Mouse (Mus musculus): ENCODE data around the gene Rln3. TPM values are rescaled to one million over a fixed set of nuclear protein-coding genes. Genes with fewer than 3 reads are reported as not detected.

Rln3 gene
- polyA plus RNA-seq, 1 experiment from 2014 or later = not detected

DNA sequence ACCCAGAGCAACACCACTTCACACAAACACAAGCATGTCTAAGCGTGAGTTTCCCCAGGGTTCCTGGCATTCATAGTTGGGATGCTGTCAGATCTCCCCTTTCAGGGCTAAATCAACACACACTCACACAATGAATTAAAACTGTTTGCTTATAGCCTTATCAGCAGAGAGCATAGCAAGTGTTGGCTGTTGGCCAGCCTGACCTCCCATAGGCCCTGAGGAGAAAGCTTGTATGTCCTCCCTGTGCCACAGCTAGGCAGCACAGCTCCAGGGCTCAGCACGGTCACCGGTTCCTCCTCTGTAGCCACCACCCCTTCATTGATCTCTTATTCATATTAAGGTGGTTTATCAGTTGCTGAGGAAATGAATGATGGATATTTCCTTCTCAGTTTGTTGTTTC lies 7.9 kb upstream of the Rln3 start:
- 50% methylated on average over 3 of the region's 3 CpGs for WGBS

DNA sequence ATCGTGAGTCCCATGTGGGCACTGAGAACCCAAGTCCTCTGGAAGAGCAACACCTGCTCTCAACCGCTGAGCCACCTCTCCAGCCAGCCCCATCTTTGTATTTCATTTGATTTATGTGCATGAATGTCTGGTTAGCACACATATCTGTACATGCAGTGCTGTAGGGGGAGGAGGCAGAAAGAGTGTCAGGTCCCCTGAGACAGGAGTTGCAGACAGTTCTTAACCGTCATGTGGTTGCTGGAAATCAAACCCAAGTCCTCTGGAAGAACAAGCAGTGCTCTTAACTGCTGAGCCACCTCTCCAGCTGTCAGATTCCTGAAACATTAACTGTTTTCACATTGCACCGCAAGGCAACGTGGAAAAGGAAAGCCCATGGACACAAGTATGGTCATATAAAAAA lies 3.4 kb upstream of the Rln3 start:
- Histone ChIP-seq H3K36me3 (ENCODE audit: insufficient read depth, low read length) (no peaks in the 10 kb centered on the region), H3K9ac (replicated peaks; ENCODE audit: low read length) (no peak overlapping the region), H3K27me3 (ENCODE audit: insufficient read depth, low read length) (peaks cover 27% of the 10 kb centered on the region), H3K4me3 (ENCODE audit: low read length) (no peak overlapping the region), H3K4me2 (replicated peaks; ENCODE audit: low read depth, low read length) (no peak overlapping the region), H3K27ac (ENCODE audit: low read length) (no peak overlapping the region), H3K9me3 (ENCODE audit: low read length) (no peaks in the 10 kb centered on the region), H3K4me1 (ENCODE audit: insufficient read depth, low read length) (0 out of 2 replicates have a peak, but pooled peaks cover under 1% of the 10 kb centered on the region)
- 51% methylated on average over 5 of the region's 5 CpGs for WGBS
- no peak for ATAC-seq (ENCODE audit: low FRiP score, low TSS enrichment)

More for the DNA sequence above, 7.9 kb upstream of the Rln3 start:
- Histone ChIP-seq H3K4me3 (ENCODE audit: low read length) (no peak overlapping the region), H3K4me1 (ENCODE audit: insufficient read depth, low read length) (no peaks in the 10 kb centered on the region), H3K4me2 (replicated peaks; ENCODE audit: low read depth, low read length) (no peak overlapping the region), H3K27ac (ENCODE audit: low read length) (no peak overlapping the region), H3K36me3 (ENCODE audit: insufficient read depth, low read length) (no peaks in the 10 kb centered on the region), H3K27me3 (ENCODE audit: insufficient read depth, low read length) (no peaks in the 10 kb centered on the region), H3K9ac (replicated peaks; ENCODE audit: low read length) (no peak overlapping the region), H3K9me3 (ENCODE audit: low read length) (no peaks in the 10 kb centered on the region)
- ATAC-seq (ENCODE audit: low FRiP score, low TSS enrichment) = no peak

DNA sequence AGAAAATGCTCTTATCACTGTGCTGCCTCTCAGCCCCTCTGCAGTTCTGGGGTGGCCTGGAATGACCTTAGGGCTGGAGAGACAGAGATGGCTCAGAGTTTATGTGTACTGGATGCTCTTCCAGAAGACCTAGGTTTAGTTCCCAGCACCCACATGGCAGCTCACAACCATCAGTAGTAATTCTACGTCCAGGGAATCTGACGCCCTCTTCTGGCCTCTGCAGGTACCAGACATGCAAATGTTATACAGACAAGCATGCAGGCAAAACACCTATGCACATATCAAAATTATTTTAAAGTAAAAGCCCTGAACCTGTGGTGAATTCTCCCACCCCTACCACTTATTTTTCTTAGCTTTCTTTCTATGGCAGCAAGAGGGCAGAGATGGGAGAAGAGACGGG lies 1.7 kb upstream of the Rln3 start:
- peaks cover 12% of the 10 kb centered on the region for H3K4me1 ChIP-seq (ENCODE audit: insufficient read depth, low read length)
- no peak overlapping the region for H3K4me2 ChIP-seq (replicated peaks; ENCODE audit: low read depth, low read length)
- H3K4me3 ChIP-seq (ENCODE audit: low read length) = no peak overlapping the region
- whole genome bisulfite sequencing = 81% methylated on average over 3 of the region's 3 CpGs
- no peak for ATAC-seq (ENCODE audit: low FRiP score, low TSS enrichment)
- no peaks in the 10 kb centered on the region for H3K9me3 ChIP-seq (ENCODE audit: low read length)
- H3K27ac ChIP-seq (ENCODE audit: low read length) = no peak overlapping the region
- H3K36me3 ChIP-seq (ENCODE audit: insufficient read depth, low read length) = no peaks in the 10 kb centered on the region
- peaks cover 39% of the 10 kb centered on the region for H3K27me3 ChIP-seq (ENCODE audit: insufficient read depth, low read length)
- no peak overlapping the region for H3K9ac ChIP-seq (replicated peaks; ENCODE audit: low read length)

DNA sequence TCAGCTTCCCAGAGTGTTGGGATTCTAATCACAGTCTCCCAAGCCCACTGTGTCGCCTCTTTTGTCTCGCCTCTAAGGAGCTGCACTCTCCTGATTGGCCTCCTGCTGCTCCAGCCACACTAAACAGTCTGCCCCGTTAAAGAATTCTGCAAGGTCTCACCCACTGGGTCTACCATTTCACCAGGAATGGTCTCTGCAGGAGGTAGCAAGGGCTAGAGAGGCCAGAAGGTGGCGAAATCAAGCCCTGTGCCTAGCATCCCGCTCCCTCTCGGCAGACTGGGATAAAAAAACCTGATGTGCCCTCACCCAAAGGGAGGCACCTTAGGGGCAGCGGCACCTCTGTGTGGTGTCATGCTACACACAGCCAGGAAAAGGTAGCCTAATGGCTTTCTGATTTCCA lies 697 bp downstream of the Rln3 start:
- Histone ChIP-seq H3K27ac (ENCODE audit: low read length) (no peak overlapping the region), H3K4me3 (ENCODE audit: low read length) (no peak overlapping the region), H3K4me2 (replicated peaks; ENCODE audit: low read depth, low read length) (peak overlapping the region; percentile 35; the same call in 1 of the 2 replicates), H3K9me3 (ENCODE audit: low read length) (no peaks in the 10 kb centered on the region), H3K36me3 (ENCODE audit: insufficient read depth, low read length) (no peaks in the 10 kb centered on the region), H3K27me3 (ENCODE audit: insufficient read depth, low read length) (peaks cover 39% of the 10 kb centered on the region), H3K9ac (replicated peaks; ENCODE audit: low read length) (no peak overlapping the region), H3K4me1 (ENCODE audit: insufficient read depth, low read length) (peaks cover 12% of the 10 kb centered on the region)
- no peak for ATAC-seq (ENCODE audit: low FRiP score, low TSS enrichment)
- WGBS = 9% methylated on average over 7 of the region's 7 CpGs

DNA sequence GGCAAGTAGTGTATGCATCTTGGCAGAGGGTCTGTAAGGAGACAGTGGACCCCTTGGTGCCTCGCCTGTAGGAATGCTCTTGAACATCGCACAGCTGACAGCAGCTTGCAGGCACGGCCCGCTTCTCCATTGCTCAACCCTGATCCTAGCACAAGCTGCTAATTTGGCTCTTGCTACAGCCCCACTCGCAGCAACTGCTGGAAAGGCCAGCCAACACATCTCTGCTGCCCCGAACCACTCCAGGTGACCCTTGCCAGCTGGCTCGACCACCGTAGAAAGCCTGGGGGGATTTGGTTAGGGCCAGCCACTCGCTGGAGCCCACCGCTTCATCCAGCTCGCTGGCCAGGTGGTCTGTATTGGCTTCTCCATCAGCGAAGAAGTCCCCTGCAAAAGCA lies 1.9 kb downstream of the Rln3 start:
- H3K4me3 ChIP-seq (ENCODE audit: low read length) = no peak overlapping the region
- H3K4me2 ChIP-seq (replicated peaks; ENCODE audit: low read depth, low read length) = peak overlapping the region; percentile 83
- 35% methylated on average over 12 of the region's 12 CpGs for WGBS
- H3K9me3 ChIP-seq (ENCODE audit: low read length) = no peaks in the 10 kb centered on the region
- H3K4me1 ChIP-seq (ENCODE audit: insufficient read depth, low read length) = peaks cover 12% of the 10 kb centered on the region
- H3K9ac ChIP-seq (replicated peaks; ENCODE audit: low read length) = no peak overlapping the region
- peaks cover 39% of the 10 kb centered on the region for H3K27me3 ChIP-seq (ENCODE audit: insufficient read depth, low read length)
- ATAC-seq (ENCODE audit: low FRiP score, low TSS enrichment) = no peak
- H3K27ac ChIP-seq (ENCODE audit: low read length) = no peak overlapping the region
- no peaks in the 10 kb centered on the region for H3K36me3 ChIP-seq (ENCODE audit: insufficient read depth, low read length)

DNA sequence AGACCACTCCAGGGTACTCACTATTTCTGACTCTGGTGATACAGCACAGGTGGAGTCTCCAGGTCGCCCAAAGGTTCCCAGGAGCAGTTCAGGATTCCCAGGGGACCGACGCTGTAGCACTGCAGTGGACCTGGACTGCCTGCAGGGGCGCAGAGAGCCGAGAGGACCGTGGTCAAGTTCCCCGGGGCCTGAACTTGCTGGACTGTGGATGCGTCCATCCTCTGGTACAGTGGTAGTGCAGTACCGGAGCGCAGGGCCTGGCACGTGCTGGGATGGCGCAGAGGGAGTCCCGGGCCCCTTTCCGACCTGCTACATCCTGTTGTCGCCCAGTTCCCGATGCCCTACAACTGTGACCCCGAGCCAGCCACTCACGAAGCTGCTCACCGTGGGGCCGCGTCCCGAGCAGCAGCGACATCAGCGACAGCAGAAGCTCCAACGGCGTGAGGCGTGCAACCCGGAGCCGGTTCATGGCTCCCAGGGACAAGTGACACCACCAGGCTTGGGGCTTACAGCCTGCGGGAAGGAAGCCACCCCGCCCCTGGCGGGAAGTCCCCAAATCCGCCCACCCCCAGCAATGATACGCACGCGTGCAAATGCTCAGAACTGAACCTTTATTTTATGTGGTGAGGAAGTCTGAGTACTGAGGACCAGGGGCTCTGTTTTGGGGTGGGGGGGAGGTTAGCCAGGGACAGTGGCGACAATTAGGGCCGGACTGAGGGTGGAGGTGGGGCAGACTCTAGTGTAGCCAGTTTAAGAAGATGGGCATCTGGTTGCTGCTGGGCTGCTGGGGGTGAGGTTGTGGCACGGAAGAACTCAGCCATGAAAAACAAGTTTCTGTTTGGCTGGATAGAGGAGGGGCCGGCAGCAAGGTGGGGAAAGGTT lies 2.5 kb downstream of the Rln3 start, which contains the start of gene Il27ra:
Gene Il27ra, minus strand, starts transcription at position 524 of the 882 bp plus-strand sequence.
- H3K36me3 ChIP-seq (ENCODE audit: insufficient read depth, low read length) = no peaks in the 10 kb centered on the region
- 3% methylated on average over 40 of the region's 40 CpGs for WGBS
- peak within 1 kb of the TSS; percentile 62 for H3K9ac ChIP-seq (replicated peaks; ENCODE audit: low read length)
- peak within 1 kb of the TSS; percentile 50 for H3K4me3 ChIP-seq (ENCODE audit: low read length)
- ATAC-seq (ENCODE audit: low FRiP score, low TSS enrichment) = peak; percentile 86
- H3K4me1 ChIP-seq (ENCODE audit: insufficient read depth, low read length) = peaks cover 12% of the 10 kb centered on the region
- peaks cover 39% of the 10 kb centered on the region for H3K27me3 ChIP-seq (ENCODE audit: insufficient read depth, low read length)
- peak within 1 kb of the TSS; percentile 83 for H3K4me2 ChIP-seq (replicated peaks; ENCODE audit: low read depth, low read length)
- H3K9me3 ChIP-seq (ENCODE audit: low read length) = no peaks in the 10 kb centered on the region
- H3K27ac ChIP-seq (ENCODE audit: low read length) = no peak within 1 kb of the TSS

DNA sequence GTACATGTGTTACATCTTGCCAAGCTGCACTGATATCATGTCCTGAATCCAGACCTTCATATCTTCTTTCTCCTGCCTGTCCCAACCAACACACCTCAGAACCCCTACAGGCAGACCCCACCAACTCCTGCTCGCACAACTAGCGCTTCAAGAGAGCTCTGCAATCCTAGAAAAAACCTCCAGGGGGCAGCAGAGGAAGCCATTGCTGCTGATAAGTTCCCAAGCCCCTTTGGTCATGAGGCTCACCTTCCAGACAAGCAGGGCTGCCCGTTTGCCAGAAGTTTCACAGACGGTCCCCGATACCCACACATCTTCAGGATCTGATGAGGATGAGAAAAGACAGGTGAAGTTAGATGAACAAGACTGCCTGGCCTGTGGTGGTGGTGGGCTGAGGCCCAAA lies 5.8 kb downstream of the Rln3 start:
- ATAC-seq (ENCODE audit: low FRiP score, low TSS enrichment) = no peak
- Histone ChIP-seq H3K27me3 (ENCODE audit: insufficient read depth, low read length) (peaks cover 20% of the 10 kb centered on the region), H3K4me1 (ENCODE audit: insufficient read depth, low read length) (peaks cover 12% of the 10 kb centered on the region), H3K4me3 (ENCODE audit: low read length) (no peak overlapping the region), H3K9ac (replicated peaks; ENCODE audit: low read length) (no peak overlapping the region), H3K9me3 (ENCODE audit: low read length) (no peaks in the 10 kb centered on the region), H3K4me2 (replicated peaks; ENCODE audit: low read depth, low read length) (no peak overlapping the region), H3K36me3 (ENCODE audit: insufficient read depth, low read length) (no peaks in the 10 kb centered on the region), H3K27ac (ENCODE audit: low read length) (no peak overlapping the region)
- 6% methylated on average over 5 of the region's 5 CpGs for WGBS

DNA sequence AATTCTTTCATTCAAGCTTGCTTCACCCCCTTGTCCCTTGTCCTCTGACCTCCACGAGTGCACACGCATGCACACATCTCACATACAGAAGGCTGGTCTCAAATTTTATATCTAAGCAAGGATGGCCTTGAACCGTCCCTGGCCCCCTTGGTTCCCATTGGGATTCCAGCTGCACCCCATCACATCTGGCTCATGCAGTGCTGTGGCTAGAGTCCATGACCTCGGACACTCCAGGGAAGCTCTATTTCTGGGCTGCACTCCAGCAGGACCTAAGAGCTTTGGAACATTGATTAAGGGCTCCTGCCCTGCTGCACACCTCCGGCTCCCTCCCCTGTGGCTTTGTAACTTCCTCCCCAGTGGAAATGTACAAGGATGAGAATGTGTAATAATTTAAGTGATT lies 6.8 kb downstream of the Rln3 start:
- no peak for ATAC-seq (ENCODE audit: low FRiP score, low TSS enrichment)
- no peak overlapping the region for H3K27ac ChIP-seq (ENCODE audit: low read length)

DNA sequence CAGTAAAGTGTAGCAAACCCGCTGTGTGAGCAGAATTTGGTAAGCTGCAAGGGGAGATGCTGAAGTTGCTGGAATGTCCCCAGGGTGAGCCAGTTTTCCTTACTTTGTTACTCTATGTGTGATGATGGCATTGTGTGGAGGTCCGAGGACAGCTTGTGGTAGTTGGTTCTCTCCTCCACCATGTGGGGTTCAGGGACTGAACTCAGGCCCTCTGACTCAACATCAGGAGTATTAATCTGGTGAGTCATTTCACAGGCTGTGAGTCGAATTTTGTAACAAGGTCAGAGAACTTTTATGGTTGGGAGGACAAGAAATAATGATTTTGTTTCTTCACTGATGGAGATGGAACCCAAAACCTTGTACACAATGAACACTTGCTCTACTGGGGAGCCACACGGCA lies 12.0 kb downstream of the Rln3 start:
- H3K27ac ChIP-seq (ENCODE audit: low read length) = no peak overlapping the region
- ATAC-seq (ENCODE audit: low FRiP score, low TSS enrichment) = no peak
- H3K4me1 ChIP-seq (ENCODE audit: insufficient read depth, low read length) = no peaks in the 10 kb centered on the region
- no peak overlapping the region for H3K9ac ChIP-seq (replicated peaks; ENCODE audit: low read length)
- no peaks in the 10 kb centered on the region; the same call in 1 of the 2 replicates for H3K36me3 ChIP-seq (ENCODE audit: insufficient read depth, low read length)
- no peaks in the 10 kb centered on the region for H3K9me3 ChIP-seq (ENCODE audit: low read length)
- no peaks in the 10 kb centered on the region for H3K27me3 ChIP-seq (ENCODE audit: insufficient read depth, low read length)
- H3K4me3 ChIP-seq (ENCODE audit: low read length) = no peak overlapping the region
- 67% methylated on average over 4 of the region's 4 CpGs for WGBS
- H3K4me2 ChIP-seq (replicated peaks; ENCODE audit: low read depth, low read length) = no peak overlapping the region

More for the DNA sequence above, 6.8 kb downstream of the Rln3 start:
- WGBS = 49% methylated on average over 5 of the region's 5 CpGs
- Histone ChIP-seq H3K27me3 (ENCODE audit: insufficient read depth, low read length) (peaks cover 10% of the 10 kb centered on the region), H3K4me1 (ENCODE audit: insufficient read depth, low read length) (peaks cover 9% of the 10 kb centered on the region), H3K4me3 (ENCODE audit: low read length) (no peak overlapping the region), H3K9me3 (ENCODE audit: low read length) (no peaks in the 10 kb centered on the region), H3K9ac (replicated peaks; ENCODE audit: low read length) (no peak overlapping the region), H3K4me2 (replicated peaks; ENCODE audit: low read depth, low read length) (no peak overlapping the region), H3K36me3 (ENCODE audit: insufficient read depth, low read length) (no peaks in the 10 kb centered on the region)

DNA sequence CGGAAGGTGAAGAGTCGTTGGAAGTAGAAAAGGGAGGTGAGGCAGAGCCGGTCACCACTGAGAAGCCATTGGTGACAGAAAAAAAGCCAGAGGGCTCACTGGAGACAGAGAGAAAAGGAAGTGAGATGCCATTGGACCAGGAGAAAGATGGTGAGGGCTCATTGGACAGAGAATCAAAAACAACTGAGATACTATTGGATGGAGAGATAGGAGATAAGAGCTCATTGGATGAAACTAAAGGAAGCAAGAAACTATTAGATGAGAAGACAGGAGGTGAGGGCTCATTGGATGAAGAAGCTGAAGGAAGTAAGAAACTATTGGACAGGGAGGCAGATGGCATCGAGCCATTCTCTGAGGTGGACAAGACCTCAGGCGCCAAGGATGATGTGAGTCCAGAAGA lies 15.5 kb downstream of the Rln3 start:
- Histone ChIP-seq H3K36me3 (ENCODE audit: insufficient read depth, low read length) (no peaks in the 10 kb centered on the region; the same call in 1 of the 2 replicates), H3K9ac (replicated peaks; ENCODE audit: low read length) (no peak overlapping the region), H3K27me3 (ENCODE audit: insufficient read depth, low read length) (no peaks in the 10 kb centered on the region; the same call in 1 of the 2 replicates), H3K4me1 (ENCODE audit: insufficient read depth, low read length) (peaks cover 14% of the 10 kb centered on the region), H3K27ac (ENCODE audit: low read length) (no peak overlapping the region), H3K4me2 (replicated peaks; ENCODE audit: low read depth, low read length) (no peak overlapping the region), H3K9me3 (ENCODE audit: low read length) (no peaks in the 10 kb centered on the region), H3K4me3 (ENCODE audit: low read length) (no peak overlapping the region)
- WGBS = 87% methylated on average over 5 of the region's 5 CpGs
- ATAC-seq (ENCODE audit: low FRiP score, low TSS enrichment) = no peak
